Mouse (Mus musculus) mature B cell (primary cell): ENCODE data around the gene Faf1.

Source experiments
- in situ Hi-C: fragments of 300-500 bp; cut with MboI; formaldehyde crosslinking; loops from 2 replicates; pipeline ENCODE4 v1.14.3; 2019

The Faf1 gene

DNA sequence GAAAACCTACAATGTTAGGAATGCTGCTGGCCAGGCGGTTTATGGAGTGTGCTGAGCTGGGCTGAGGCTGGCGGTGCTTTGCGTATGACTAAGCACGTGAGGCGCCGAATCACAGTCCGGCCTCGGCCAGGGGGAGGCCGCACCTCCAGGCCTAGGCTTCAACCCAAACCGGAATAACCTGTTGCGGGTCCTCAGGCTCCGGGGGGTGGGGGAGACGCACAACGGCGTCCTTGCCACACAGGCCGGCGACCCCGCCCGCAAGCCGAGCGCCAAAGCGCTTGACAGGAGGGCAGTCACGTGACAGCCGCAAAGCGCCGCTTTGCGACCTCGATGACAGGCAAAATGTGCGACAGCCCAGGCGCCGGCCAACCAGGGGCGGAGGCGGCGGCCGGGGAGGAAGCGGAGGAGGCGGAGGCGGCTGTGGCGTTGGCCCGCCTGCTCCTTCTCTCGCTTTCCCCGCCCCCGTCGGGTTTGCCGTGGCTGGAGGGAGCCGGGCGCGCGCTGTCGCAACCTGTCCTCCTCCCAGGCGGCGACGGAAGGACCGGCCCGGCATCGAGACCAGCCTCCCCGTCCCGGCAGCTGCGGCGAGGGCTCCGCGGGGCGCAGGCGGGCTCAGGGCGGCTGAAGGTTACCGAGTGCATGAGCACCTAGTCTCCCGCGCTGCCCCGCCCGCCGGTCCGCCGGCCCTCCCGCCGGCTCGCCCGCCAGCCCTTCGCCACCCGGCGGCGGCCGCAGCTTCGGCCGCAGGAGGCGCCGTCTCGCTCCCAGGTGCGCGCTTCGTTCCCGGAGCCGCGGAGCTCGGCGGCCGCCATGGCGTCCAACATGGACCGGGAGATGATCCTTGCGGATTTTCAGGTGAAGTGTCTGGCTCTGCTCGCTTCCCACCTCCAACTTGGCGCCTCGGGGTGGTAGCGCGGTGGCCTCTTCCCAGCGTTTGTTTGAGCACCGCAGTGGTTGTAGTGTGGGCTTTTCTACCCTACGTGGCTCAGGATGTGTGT is at the start of gene Faf1:
Gene Faf1, plus strand, starts transcription at position 371 of the 998 bp plus-strand sequence.
- in situ Hi-C loops: no loop called here

DNA sequence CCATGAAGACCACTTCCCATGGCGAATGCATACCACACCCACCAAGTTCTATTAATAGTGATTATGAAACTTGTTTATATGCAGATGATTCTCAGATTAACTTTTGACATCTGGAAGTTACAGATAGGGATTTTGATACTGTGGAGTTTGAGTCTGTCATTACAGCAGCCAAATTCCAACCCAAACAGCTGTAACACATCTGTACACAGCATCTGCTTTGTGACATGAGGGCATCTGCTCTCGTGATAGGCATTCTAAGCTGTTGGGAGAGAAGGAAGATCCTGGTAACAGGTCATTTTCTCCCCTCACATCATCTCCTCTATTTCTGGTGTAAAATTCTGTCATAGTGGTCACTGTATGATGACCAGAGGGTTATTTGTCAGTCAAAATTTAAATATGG is 46.2 kb upstream of the Faf1 start:
- in situ Hi-C loops: no loop called here

DNA sequence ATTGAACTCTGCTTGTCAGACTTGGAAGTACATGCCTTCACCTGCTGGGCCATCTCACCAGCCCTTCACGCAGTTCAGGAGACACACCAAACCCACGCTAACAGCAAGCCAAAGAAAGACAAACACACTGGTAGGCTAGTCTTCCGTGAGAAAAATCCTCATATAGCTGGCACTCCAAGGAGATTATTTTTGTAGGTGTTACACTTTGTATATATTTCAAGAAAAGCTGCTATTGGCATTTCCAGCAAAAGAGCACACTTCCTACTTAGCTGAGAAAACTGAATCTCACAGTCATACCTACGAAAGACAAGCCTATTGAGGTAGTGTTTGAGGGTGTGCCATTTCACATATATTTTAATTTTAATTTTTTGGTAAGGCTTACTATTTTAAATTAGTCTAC is 45.4 kb upstream of the Faf1 start:
- in situ Hi-C loops: no loop called here

DNA sequence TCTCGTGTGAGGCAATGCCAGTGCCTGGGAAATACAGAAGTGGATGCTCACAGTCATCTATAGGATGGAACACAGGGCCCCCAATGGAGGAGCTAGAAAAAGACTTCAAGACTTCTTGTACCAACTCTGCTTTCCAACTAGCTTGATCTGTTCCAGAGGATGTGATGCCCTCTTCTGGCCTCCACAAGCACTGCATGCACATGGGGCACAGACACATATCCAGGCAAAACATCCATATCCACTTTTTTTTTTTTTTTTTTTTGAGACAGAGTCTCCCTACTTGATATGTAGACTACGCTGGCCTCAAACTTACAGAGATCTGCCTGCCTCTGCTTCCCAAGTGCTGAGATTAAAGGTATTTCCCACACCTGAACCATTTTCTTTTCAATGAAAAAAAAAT is 41.4 kb upstream of the Faf1 start:
- in situ Hi-C loops: no loop called here

DNA sequence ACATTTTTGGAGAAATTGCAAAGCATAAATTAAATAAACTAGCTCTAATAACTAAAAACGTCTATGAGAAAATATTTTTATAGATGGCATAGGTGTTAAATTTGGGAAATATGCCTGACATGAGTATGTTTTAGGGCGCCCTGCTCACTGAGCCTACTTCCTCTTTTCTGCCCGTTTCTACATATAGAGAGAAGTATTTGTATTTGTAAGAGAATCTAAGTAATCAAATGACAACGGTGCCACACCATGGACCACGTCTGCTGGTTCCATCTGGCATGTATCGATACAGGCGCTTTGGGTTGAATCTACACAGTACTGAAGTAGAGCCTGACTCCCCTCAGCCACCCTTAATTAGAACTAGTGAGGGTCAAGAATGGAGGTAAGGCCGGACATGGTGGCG is 37.0 kb upstream of the Faf1 start:
- in situ Hi-C loops: no loop called here

DNA sequence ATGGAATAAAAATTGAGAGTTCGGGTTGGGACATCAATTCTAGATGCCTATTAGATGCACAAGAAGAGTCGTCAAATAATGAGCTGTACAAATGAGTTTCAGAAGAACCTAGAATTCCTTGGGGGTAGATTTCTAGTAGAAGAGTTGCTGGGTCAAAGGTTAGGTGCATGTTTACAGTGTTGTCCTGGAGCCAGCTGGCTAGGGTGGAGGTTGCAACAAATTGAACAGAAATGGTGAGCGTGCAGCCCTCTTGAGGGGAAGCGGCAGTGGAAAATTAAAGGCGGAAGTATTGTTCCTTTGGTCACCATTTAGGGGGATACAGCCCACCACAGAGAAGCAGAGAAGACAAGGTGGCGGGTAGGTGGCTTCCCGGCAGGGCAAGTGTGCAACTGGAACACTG is 36.2 kb upstream of the Faf1 start:
- in situ Hi-C loops: no loop called here

DNA sequence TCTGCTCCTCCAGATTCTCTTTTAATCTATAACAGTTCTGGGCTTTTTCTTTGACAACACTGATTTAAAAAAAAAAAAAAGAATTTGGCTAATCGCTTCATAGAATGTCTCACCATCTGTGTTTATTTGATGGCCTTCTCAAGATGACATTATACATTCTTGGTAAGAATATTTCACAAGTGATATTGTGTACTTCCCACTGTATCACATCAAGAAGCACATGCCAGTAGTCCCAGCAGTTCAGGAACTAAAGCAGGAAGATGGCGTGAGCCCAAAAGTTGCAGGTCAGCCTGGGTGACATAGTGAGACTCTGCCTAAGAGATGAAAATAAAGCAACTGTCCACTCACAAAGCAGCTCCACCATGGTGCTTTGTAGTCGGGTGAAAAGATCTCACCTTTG is 34.9 kb upstream of the Faf1 start:
- in situ Hi-C loops: no loop called here

DNA sequence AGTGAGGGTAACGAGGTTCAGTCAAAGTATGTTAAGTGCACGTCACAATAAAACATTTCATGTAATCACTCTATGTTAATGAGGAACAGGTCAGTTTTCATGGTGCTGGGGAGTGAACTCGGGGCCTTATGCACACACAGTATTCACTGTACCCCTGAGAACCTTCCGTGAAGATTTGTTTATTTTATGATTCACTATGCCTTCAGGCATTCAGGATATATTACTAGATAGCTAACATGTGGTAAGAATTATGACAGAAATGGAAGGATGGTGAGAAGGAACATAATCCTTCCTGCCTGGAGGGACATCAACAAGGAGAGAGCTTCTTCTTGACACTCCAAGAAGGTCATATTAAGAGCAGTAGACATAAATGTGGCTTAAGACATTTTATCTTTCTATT is 29.1 kb upstream of the Faf1 start:
- in situ Hi-C loops: no loop called here

DNA sequence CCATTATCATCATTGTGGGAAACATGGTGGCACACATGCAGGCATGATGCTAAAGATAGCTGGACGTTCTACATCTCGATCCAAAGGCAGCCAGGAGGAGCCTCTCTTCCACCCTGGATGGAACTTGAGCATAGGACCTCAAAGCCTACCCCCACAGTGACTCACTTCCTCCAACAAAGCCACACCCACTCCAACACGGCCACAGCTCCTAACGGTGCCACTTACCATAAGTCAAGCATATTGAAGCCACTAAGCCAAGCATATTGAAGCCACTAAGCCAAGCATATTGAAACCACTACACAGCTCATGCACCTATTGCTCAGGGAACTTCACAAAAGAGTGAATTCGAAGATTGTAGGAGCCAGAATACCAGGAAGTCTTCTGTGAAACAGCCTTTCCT is 27.1 kb upstream of the Faf1 start:
- in situ Hi-C loops: no loop called here

DNA sequence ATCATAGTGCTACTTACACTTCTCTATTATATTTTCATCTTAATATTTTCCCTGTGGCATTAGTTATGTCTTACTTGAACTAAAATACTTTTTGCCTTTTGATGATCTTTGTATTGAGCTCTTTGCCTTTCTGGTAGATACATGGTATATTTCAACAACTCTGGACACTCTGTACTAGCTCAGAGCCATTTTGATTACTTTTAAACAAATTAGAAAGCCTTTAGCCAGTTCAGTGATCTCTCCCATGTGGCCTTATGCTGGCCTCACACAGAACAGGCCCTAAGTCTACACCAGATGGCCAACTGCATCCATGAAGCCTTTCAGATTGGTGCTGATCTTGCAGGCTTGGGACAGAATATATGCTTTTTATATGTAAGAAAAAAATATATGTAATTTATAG is 23.1 kb upstream of the Faf1 start:
- in situ Hi-C loops: loop anchor here (25.0 kb wide), 1 partner anchor 816 kb away; the partner anchor contains the start of genes A730015C16Rik, Btf3l4, Kti12 and Txndc12

DNA sequence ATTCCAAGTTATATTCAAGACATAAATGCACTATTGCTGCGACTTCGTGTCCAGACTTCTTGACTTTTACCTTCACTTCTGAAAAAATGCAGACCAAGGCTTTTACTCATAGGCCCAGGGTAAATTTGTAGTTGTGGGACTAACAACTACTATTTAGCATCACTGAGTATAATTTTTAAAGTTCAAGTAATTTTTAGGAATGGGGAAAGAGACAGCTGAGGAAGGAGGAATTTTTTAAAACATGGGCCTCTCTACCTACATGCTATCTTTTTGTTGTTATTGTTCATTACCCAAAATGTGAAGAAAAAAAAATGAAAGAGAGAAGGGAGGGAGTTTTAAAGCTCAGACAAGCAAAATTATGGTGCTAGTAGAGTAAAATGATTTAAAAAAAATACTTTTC is 21.7 kb upstream of the Faf1 start:
- in situ Hi-C loops: loop anchor here (25.0 kb wide), 1 partner anchor 817 kb away; the partner anchor contains the start of genes A730015C16Rik, Btf3l4, Kti12 and Txndc12

DNA sequence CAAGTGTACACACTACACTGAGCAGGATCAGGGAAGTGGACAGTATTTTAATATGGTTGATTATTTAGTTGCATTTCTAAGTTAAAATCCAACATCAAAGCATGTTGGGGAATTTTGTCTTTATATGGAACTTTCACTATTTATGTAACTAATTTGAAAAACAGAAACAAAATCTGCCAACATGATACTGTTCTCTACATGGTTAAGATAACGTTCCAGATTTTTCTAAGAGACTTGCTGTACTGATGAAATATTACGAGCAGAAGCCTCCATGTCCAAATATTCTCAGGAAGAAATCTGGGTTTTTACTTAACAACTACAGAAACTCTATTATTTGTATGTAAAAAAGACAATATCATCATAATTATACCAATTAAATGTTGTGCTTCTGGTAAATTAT is 20.6 kb upstream of the Faf1 start:
- in situ Hi-C loops: loop anchor here (25.0 kb wide), 1 partner anchor 818 kb away; the partner anchor contains the start of genes A730015C16Rik, Btf3l4, Kti12 and Txndc12

DNA sequence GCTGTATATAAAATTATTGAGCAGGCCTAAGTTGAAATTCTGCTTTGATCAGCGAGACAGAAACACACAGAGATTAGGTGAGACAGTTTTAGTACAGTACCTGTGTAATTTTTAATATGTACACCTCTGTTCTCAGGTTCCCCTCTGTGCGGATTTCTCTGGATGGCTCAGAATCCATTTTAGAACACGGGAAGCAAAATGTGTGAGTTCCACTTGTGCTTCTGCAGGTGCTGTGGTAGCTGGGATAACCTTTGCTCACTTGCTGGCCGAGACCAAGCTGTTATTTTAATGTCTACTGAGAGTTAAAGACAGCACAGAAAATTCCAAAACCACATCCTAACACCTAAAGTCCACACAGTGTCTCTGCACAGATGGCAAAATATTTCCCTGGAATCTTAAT is 20.1 kb upstream of the Faf1 start:
- in situ Hi-C loops: loop anchor here (25.0 kb wide), 1 partner anchor 819 kb away; the partner anchor contains the start of genes A730015C16Rik, Btf3l4, Kti12 and Txndc12

DNA sequence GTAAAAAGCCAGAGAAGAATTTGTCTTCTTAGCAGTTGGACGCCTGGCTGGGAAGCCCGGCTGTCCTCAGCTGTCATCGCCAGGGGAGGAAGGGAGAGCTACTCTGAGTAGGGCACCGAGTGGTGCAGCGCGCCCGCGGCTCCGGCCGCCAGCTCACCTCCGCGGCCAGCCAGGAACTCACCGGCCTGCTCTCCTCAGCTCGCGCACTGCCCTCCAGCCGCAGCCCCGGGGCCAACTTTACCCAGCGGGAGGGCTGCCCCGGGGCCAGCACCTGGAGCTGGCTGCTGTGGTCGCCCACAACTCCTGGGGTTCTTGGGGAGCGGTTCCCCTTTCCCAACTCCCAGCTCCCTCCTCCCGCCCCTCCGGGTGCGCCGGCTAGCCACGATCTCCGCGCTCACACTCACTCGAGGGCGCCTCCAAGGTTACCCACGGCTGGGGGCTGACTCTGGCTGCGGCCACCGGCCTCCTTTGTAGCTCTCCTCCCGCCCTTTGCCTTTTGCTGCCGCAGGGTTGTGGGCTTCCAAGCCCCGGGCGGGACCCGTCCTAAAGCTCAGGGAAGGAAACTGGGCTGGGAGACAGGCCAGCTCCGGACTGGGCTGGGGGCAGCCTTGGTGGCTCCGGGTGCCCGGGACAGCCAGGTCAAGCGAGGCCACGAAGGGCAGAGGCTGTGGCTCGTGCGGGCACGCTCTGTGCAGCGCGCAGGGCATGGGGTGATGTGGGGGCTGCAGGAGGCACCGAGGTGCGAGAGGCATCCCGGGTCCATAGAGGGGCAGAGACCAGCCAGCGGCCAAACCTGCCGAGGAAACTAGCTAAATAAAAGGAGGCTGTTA is 19.2 kb upstream of the Faf1 start:
- in situ Hi-C loops: loop anchor here (25.0 kb wide), 1 partner anchor 820 kb away; the partner anchor contains the start of genes A730015C16Rik, Btf3l4, Kti12 and Txndc12

DNA sequence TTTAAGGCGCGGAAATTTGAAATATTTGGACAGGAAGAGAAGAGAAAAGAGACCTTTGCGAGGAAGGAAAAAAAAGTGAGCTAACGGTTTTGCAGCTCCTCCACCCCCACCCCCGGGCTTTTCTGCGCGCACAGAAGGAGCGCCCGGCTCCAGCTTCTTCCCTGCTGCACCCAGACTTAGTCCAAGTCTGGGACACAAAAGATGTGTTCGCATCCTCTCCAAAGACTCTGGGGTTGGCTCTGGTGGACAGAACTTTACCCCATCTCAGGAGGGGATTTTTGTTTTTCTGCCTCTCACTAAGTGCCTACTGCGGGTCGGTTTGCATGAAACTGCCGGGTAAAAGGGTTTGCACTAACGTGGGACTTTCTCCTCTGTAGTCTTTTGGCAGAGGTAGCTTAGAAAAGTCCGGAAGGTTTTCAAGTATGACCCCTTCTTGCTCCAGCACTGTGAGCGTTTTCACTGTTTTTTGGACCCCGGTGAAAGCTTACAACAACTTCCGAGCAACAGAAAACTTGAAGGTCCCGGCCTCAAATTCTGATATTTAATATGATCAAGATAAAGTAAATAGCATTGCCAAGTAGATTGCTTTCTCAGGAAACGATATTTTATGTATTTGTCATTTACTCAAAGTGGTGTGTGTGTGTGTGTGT is 18.4 kb upstream of the Faf1 start:
- in situ Hi-C loops: loop anchor here (25.0 kb wide), 1 partner anchor 821 kb away; the partner anchor contains the start of genes A730015C16Rik, Btf3l4, Kti12 and Txndc12

DNA sequence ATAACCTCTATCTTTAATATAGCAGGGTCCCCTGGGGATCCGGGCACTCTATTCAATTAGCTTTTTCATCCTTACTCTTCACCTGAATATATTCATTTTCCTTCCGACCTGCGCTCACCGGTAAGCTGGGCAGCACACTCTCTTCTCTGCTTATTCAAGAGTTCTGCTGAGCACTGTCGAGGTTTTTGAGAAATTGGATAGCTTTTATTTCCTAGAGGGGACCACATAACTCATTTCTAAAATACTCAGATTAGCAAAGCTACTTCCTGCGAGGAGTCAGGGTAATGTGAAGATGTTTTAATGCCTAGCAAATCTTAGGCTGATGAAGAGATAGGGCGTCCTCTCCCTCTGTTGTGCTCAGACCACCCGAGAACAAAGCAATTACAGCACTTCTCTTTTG is 17.6 kb upstream of the Faf1 start:
- in situ Hi-C loops: loop anchor here (25.0 kb wide), 1 partner anchor 822 kb away; the partner anchor contains the start of genes A730015C16Rik, Btf3l4, Kti12 and Txndc12

DNA sequence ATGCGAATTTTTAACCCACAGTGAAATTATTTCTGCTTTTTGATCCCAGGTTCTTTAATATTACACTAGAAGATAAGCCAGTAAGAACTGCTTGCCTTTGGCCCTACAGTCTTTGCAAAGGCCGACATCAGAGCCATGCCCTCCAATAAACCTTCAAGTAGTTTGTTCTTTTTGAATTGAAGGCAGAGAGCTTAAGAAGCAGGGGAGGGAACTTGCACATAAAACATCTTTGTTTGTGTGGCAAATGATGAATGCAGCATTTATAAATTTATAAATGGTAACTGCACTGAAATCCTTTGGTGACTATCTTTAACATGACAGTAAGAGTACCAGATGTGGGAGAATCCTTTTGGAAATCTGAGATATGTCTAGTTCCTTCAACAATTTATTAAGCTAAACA is 16.8 kb upstream of the Faf1 start:
- in situ Hi-C loops: loop anchor here (25.0 kb wide), 1 partner anchor 822 kb away; the partner anchor contains the start of genes A730015C16Rik, Btf3l4, Kti12 and Txndc12

DNA sequence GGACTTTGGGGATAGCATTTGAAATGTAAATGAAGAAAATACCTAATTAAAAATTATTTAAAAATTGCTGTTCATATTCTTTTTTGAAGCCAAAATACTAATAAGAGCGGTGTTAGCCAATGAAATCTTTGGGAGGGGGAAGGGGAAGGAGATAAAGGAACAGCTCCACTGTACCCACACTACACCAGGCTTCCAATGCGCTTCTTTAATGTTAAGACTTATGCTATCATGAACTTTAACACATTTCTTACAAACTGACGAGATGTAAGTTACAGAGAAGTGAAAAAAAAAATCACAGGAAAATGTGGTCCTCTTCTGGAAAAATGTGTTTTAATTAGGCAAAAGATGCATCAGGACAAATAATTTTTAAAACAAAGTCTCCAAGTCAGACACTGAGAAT is 15.8 kb upstream of the Faf1 start:
- in situ Hi-C loops: loop anchor here (25.0 kb wide), 1 partner anchor 823 kb away; the partner anchor contains the start of genes A730015C16Rik, Btf3l4, Kti12 and Txndc12

DNA sequence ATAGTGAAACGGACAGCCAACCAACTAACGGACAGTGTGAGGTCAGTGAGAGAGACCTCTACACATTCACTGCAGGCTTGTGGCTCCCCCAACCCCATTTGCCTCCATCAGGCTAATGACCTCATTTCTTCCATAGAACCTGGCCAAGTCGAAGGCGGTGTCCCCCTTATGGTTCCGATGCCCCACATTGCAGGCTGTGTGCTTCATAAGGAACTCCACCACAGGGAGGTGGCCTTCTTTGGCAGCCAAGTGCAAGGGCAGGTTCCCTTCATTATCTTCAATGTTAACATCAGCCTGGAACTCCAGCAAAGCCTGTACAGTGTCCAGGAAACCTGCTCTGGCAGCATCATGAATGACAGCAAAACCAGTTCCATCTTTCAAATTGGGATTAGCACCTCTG is 15.2 kb upstream of the Faf1 start:
- in situ Hi-C loops: loop anchor here (25.0 kb wide), 1 partner anchor 824 kb away; the partner anchor contains the start of genes A730015C16Rik, Btf3l4, Kti12 and Txndc12

DNA sequence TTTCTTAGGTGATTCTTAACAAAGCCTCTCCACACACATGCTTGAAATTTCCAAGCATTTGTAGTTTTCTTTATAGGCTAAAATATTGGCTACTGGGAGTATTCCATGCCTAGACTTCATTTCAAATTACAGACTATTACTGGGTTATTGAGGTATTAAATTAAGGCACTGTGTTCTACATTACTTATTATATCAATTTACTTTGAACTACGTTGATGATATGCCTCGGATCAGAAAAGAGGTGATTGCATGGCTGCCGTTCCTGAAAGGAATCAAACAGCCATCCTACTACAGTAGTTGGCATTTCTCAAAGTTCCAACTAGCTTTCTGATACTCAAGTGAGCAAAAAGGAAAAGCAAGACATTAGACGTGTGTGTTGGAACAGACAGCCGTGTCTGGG is 14.1 kb upstream of the Faf1 start:
- in situ Hi-C loops: loop anchor here (25.0 kb wide), 1 partner anchor 825 kb away; the partner anchor contains the start of genes A730015C16Rik, Btf3l4, Kti12 and Txndc12

DNA sequence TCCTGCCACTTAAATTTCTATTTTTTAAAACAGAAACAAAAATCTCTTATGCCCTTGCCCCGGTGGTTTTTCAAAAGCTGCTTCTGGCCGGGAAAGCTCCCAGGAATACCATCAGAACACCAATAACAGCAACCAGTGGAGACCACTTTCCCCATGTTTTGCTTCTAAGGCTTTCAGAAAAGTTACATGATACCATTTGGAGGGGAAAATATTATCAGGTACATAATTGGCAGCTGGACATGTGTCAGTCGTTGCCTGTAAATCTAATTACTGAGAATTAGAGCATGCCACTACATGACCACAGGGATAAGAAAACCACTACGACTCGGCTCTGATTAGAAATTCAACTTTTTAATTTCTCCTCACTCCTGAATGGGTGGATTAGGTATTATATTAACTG is 12.3 kb upstream of the Faf1 start:
- in situ Hi-C loops: loop anchor here (25.0 kb wide), 1 partner anchor 827 kb away; the partner anchor contains the start of genes A730015C16Rik, Btf3l4, Kti12 and Txndc12
